Mouse (Mus musculus) urinary bladder, postnatal 10 days (tissue): ENCODE measurements around the gene Gm47996.
"Not testable (repeated sequence)": the region's sequence is repeated elsewhere in the genome, so short reads cannot be mapped to it uniquely, and the experiment has no call there.

Source experiments
- DNase-seq: peaks from one replicate; pipeline ENCODE4 v3.0.0; 2022; ENCODE audit warnings: low spot score

The Gm47996 gene

GRCm38 (mm10) chr1:151209824-151210355 lies at the start of gene Gm47996:
Gene Gm47996 (plus strand): TSS chr1:151210131.
- not testable (repeated sequence) for DNase-seq

- DNase-seq, result no peak
Observed at GRCm38 (mm10) chr1:151166031-151166430, 43.9 kb upstream of the Gm47996 start.

- no peak for DNase-seq
Observed at GRCm38 (mm10) chr1:151167297-151168047, 42.5 kb upstream of the Gm47996 start.

- DNase-seq, result no peak
Observed at GRCm38 (mm10) chr1:151168637-151169036, 41.3 kb upstream of the Gm47996 start.

GRCm38 (mm10) chr1:151171572-151172461 lies 38.1 kb upstream of the Gm47996 start:
- no peak for DNase-seq

- DNase-seq, result no peak
Observed at GRCm38 (mm10) chr1:151177030-151177936, 32.6 kb upstream of the Gm47996 start.

GRCm38 (mm10) chr1:151177937-151178271 lies 32.0 kb upstream of the Gm47996 start:
- no peak for DNase-seq

- DNase-seq, result no peak
Observed at GRCm38 (mm10) chr1:151178505-151179083, 31.3 kb upstream of the Gm47996 start.

- DNase-seq, result no peak
Observed at GRCm38 (mm10) chr1:151180167-151180566, 29.8 kb upstream of the Gm47996 start.

- not testable (repeated sequence) for DNase-seq
Observed at GRCm38 (mm10) chr1:151182266-151182665, 27.7 kb upstream of the Gm47996 start, which contains the start of gene Gm47985. Gene Gm47985 (plus strand): TSS chr1:151182537.

GRCm38 (mm10) chr1:151186186-151186585 lies 23.7 kb upstream of the Gm47996 start:
- not testable (repeated sequence) for DNase-seq

GRCm38 (mm10) chr1:151186879-151187424 lies 23.0 kb upstream of the Gm47996 start:
- DNase-seq, result not testable (repeated sequence)

GRCm38 (mm10) chr1:151188469-151188868 lies 21.5 kb upstream of the Gm47996 start:
- no peak for DNase-seq

- not testable (repeated sequence) for DNase-seq
Observed at GRCm38 (mm10) chr1:151192075-151192474, 17.9 kb upstream of the Gm47996 start, which contains the start of gene Gm8947. Gene Gm8947 (plus strand): TSS chr1:151192376.

- DNase-seq, result not testable (repeated sequence)
Observed at GRCm38 (mm10) chr1:151192739-151193138, 17.2 kb upstream of the Gm47996 start.

GRCm38 (mm10) chr1:151195986-151196385 lies 13.9 kb upstream of the Gm47996 start:
- not testable (repeated sequence) for DNase-seq

GRCm38 (mm10) chr1:151196690-151197089 lies 13.2 kb upstream of the Gm47996 start:
- not testable (repeated sequence) for DNase-seq

- not testable (repeated sequence) for DNase-seq
Observed at GRCm38 (mm10) chr1:151198120-151198519, 11.8 kb upstream of the Gm47996 start, which contains the start of gene Gm47995. Gene Gm47995 (plus strand): TSS chr1:151198448.

- DNase-seq, result not testable (repeated sequence)
Observed at GRCm38 (mm10) chr1:151200620-151201019, 9.3 kb upstream of the Gm47996 start.

GRCm38 (mm10) chr1:151202771-151203170 lies 7.2 kb upstream of the Gm47996 start:
- DNase-seq, result not testable (repeated sequence)

GRCm38 (mm10) chr1:151203818-151204217 lies 6.1 kb upstream of the Gm47996 start, which contains the start of gene 3110040M04Rik:
Gene 3110040M04Rik (plus strand): TSS chr1:151204121.
- DNase-seq, result not testable (repeated sequence)
